8 mouse cellular contexts compared by ENCODE assay signal in genomic region chr3:103171505-103172267, GRCm38 (mm10). TPM values are rescaled to one million over a fixed set of nuclear protein-coding genes. Genes with fewer than 3 reads are reported as not detected.
A peak's percentile ranks its signal among the peaks of the same experiment; 100 is the strongest.
DNase-seq lines count a peak whose midpoint lies in the region; ATAC-seq and TF ChIP-seq lines count a peak whose summit lies in the region.

Gene Bcas2 (plus strand): TSS chr3:103171655.

- DNase-seq in Patski (ENCODE audit: low read depth, low spot score): peak; percentile 96
- peak; percentile 100 for DNase-seq in cerebellum, postnatal 14 days
- DNase-seq in frontal cortex, postnatal 25 days (ENCODE audit: low spot score in 2 of 2): peak; percentile 98 to 99
- DNase-seq in hindbrain, embryonic 14.5 days (ENCODE audit: low spot score): peak; percentile 100
- peak; percentile 97 for DNase-seq in layer of hippocampus, postnatal 36 days
- DNase-seq in lung, postnatal 36 days: peak; percentile 99
- peak; percentile 98 for DNase-seq in retina, postnatal 1 day
- peak; percentile 96 for DNase-seq in urinary bladder, adult 18-20 months (ENCODE audit: low spot score in 2 of 2)

- peaks cover 34% of the 10 kb centered on the region for H3K36me3 ChIP-seq in hindbrain, embryonic 14.5 days (replicated peaks; ENCODE audit: control insufficient read depth, insufficient read depth)

- H3K4me1 ChIP-seq in hindbrain, embryonic 14.5 days (replicated peaks; ENCODE audit: control insufficient read depth, insufficient read depth, low read length): peaks cover 8% of the 10 kb centered on the region; the same call in 1 of the 2 replicates

- in situ Hi-C loops in Patski (cut with MboI; ENCODE audit: low pct_unique_long_range_greater_than_20kb): loop anchor here (10.0 kb wide), 1 partner anchor 917 kb away; no protein-coding TSS in a partner anchor

- no peaks in the 10 kb centered on the region for H3K9me3 ChIP-seq in hindbrain, embryonic 14.5 days (ENCODE audit: control insufficient read depth, low read length)

- H3K9ac ChIP-seq in hindbrain, embryonic 14.5 days: peak within 1 kb of the TSS; percentile 75

- TF ChIP-seq CTCF in Patski (IDR thresholded peaks at IDR 0.05): no peak

- under 1% methylated on average over 56 of the region's 56 CpGs for WGBS in hindbrain, embryonic 14.5 days

- peak within 1 kb of the TSS; percentile 75 for H3K4me2 ChIP-seq in hindbrain, embryonic 14.5 days (replicated peaks)

- ATAC-seq in Patski: peak; percentile 79
- ATAC-seq in hindbrain, embryonic 14.5 days (ENCODE audit: low FRiP score): peak; percentile 95

- POLR2A ChIA-PET in Patski (lab: Charles Lee): no interaction called here

- peak within 1 kb of the TSS; percentile 86 for H3K27ac ChIP-seq in hindbrain, embryonic 14.5 days

- CTCF ChIA-PET in Patski (lab: Charles Lee): interaction anchor here (1.1 kb wide), 1 partner anchor 15 kb away, joined by 3 read pairs; no protein-coding TSS in a partner anchor

- no peaks in the 10 kb centered on the region for H3K27me3 ChIP-seq in Patski
- no peaks in the 10 kb centered on the region for H3K27me3 ChIP-seq in hindbrain, embryonic 14.5 days (ENCODE audit: control insufficient read depth, insufficient read depth, low read length)

- H3K4me3 ChIP-seq in hindbrain, embryonic 14.5 days (replicated peaks; ENCODE audit: low read length): peak within 1 kb of the TSS; percentile 71

RNA-seq across cellular contexts. Expression of gene Bcas2, which starts in this region (rescaled TPM):
- 135 TPM for polyA plus RNA-seq in Patski (2021)
- polyA plus RNA-seq in hindbrain, embryonic 14.5 days (2014; fragmentation: Nextera tagmentation; extraction: Ambion mirVana): 184 and 190 TPM in 2 replicates
- 10 to 100 TPM; 69.3 to 70.2 TPM for total RNA-seq in layer of hippocampus, postnatal 36 days (2021)

Comparison
In these comparisons a context has a peak if more than half of its experiments do, and no peak if none do; other contexts are left out.
1. Peak in every context shown above with its lines: DNase-seq, ATAC-seq, H3K4me3 ChIP-seq and H3K27ac ChIP-seq.